Mouse (Mus musculus) neural tube, embryonic 14.5 days (tissue): ENCODE data around the gene Rd3. TPM values are rescaled to one million over a fixed set of nuclear protein-coding genes. Genes with fewer than 3 reads are reported as not detected.
A peak's percentile ranks its signal among the peaks of the same experiment; 100 is the strongest.

Source experiments
- ATAC-seq: fragments of 200-750 bp; cut with Nextera tagmentation; 2 replicates; pipeline ENCODE4 v1.8.0; 2017; ENCODE audit warnings: low read depth, mild to moderate bottlenecking, moderate TSS enrichment, moderate library complexity
- H3K27ac ChIP-seq: fragments of 300-500 bp; sonication (generic); 2 replicates; pipeline ENCODE4 v1.5.1; 2014; ENCODE audit warnings: low read depth, mild to moderate bottlenecking, control low read depth, low read length, moderate library complexity, mixed read lengths
- H3K27me3 ChIP-seq: fragments of 300-500 bp; sonication (generic); 2 replicates; pipeline ENCODE4 v1.6.1; 2014; ENCODE audit warnings: low read length; ENCODE audit not compliant: control insufficient read depth, insufficient read depth
- H3K36me3 ChIP-seq: fragments of 300-500 bp; sonication (generic); 2 replicates; pipeline ENCODE4 v1.6.1; 2014; ENCODE audit warnings: low read length, mixed read lengths; ENCODE audit not compliant: control insufficient read depth, insufficient read depth
- H3K4me1 ChIP-seq: fragments of 300-500 bp; sonication (generic); 2 replicates; pipeline ENCODE4 v1.6.1; 2014; ENCODE audit warnings: low read length; ENCODE audit not compliant: control insufficient read depth, insufficient read depth
- H3K4me2 ChIP-seq: fragments of 300-500 bp; sonication (generic); 2 replicates; pipeline ENCODE4 v1.6.1; 2014; ENCODE audit warnings: mild to moderate bottlenecking, low read depth, low read length, control low read depth
- H3K4me3 ChIP-seq: fragments of 300-500 bp; sonication (generic); 2 replicates; pipeline ENCODE4 v1.5.1; 2014; ENCODE audit warnings: low read depth, low read length, control low read depth, mixed read lengths
- H3K9ac ChIP-seq: fragments of 300-500 bp; sonication (generic); replicated peaks from 2 replicates; pipeline ENCODE4 v1.6.1; 2014; ENCODE audit warnings: low read depth, mild to moderate bottlenecking, control low read depth, low read length, mixed read lengths
- H3K9me3 ChIP-seq: fragments of 300-500 bp; sonication (generic); 2 replicates; pipeline ENCODE4 v1.6.1; 2016; ENCODE audit warnings: low read length; ENCODE audit not compliant: control insufficient read depth
- WGBS: fragments of 180-500 bp; shearing (Covaris S2); extraction: QIAGEN DNeasy Blood & Tissue Kit; methylation state at CpG from one replicate; pipeline ENCODE4 v1.1.7; 2014; 5-methylcytosine and 5-hydroxymethylcytosine counted together
- polyA plus RNA-seq: library from polyadenylated mRNA; unstranded; fragments of >200 nt; fragmentation: Nextera tagmentation; extraction: Ambion mirVana; gene quantifications from 2 replicates; pipeline ENCODE4 v1.2.1, GENCODE M21; 2014

Rd3 gene
- polyA plus RNA-seq: 1.1 and 1.8 TPM in 2 replicates

GRCm38 (mm10) chr1:191977187-191977586 lies at the start of gene Rd3:
Gene Rd3 (plus strand): TSS chr1:191977370.
- no peak within 1 kb of the TSS for H3K4me3 ChIP-seq
- ATAC-seq: peak; percentile 78; the same call in 1 of the 2 replicates
- no peak within 1 kb of the TSS for H3K9ac ChIP-seq
- no peak within 1 kb of the TSS; the same call in 1 of the 2 replicates for H3K4me2 ChIP-seq
- no peaks in the 10 kb centered on the region for H3K27me3 ChIP-seq
- H3K27ac ChIP-seq: no peak within 1 kb of the TSS
- 0 out of 2 replicates have a peak, but pooled peaks cover 3% of the 10 kb centered on the region for H3K4me1 ChIP-seq
- WGBS: 38% methylated on average over 5 of the region's 5 CpGs
- no peaks in the 10 kb centered on the region for H3K36me3 ChIP-seq
- H3K9me3 ChIP-seq: no peaks in the 10 kb centered on the region

GRCm38 (mm10) chr1:191928345-191928744 lies 48.8 kb upstream of the Rd3 start:
- H3K9ac ChIP-seq: no peak overlapping the region
- H3K9me3 ChIP-seq: no peaks in the 10 kb centered on the region
- no peak overlapping the region for H3K27ac ChIP-seq
- no peak overlapping the region for H3K4me2 ChIP-seq
- H3K27me3 ChIP-seq: no peaks in the 10 kb centered on the region
- whole genome bisulfite sequencing: 82% methylated on average over 7 of the region's 7 CpGs
- H3K4me3 ChIP-seq: no peak overlapping the region
- H3K36me3 ChIP-seq: no peaks in the 10 kb centered on the region
- H3K4me1 ChIP-seq: no peaks in the 10 kb centered on the region
- ATAC-seq: no peak

DNA sequence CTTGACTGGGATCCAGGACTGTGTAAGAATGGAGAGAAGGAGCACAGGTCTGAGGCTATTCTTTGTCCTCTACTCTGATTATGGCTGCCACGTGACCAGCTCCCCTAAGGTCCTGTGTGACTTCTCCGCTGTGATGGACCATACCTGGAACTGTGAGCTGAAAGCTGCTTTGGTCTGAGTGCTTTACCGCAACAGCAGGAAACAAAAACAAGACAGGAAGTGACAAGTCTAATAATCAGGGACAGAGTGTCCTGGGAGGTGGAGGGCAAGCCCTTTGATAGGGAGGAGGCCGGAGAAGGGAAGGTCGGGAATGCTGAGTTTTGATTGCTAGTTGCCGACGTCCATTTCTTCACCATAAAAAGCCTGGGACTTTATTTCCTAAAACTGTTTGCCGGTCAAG lies 48.1 kb upstream of the Rd3 start:
- no peaks in the 10 kb centered on the region for H3K4me1 ChIP-seq
- no peak for ATAC-seq
- no peaks in the 10 kb centered on the region for H3K27me3 ChIP-seq
- H3K9ac ChIP-seq: no peak overlapping the region
- H3K4me3 ChIP-seq: no peak overlapping the region
- no peak overlapping the region for H3K4me2 ChIP-seq
- no peak overlapping the region for H3K27ac ChIP-seq
- no peaks in the 10 kb centered on the region for H3K9me3 ChIP-seq
- 78% methylated on average over 8 of the region's 8 CpGs for WGBS
- H3K36me3 ChIP-seq: no peaks in the 10 kb centered on the region

- no peaks in the 10 kb centered on the region for H3K27me3 ChIP-seq
- H3K4me3 ChIP-seq: no peak overlapping the region
- no peak overlapping the region for H3K4me2 ChIP-seq
- H3K27ac ChIP-seq: no peak overlapping the region
- ATAC-seq: no peak
- 67% methylated on average over 12 of the region's 12 CpGs for WGBS
- no peak overlapping the region for H3K9ac ChIP-seq
- no peaks in the 10 kb centered on the region for H3K36me3 ChIP-seq
- no peaks in the 10 kb centered on the region for H3K4me1 ChIP-seq
- no peaks in the 10 kb centered on the region for H3K9me3 ChIP-seq
Measured at GRCm38 (mm10) chr1:191929897-191930524, 47.2 kb upstream of the Rd3 start.

DNA sequence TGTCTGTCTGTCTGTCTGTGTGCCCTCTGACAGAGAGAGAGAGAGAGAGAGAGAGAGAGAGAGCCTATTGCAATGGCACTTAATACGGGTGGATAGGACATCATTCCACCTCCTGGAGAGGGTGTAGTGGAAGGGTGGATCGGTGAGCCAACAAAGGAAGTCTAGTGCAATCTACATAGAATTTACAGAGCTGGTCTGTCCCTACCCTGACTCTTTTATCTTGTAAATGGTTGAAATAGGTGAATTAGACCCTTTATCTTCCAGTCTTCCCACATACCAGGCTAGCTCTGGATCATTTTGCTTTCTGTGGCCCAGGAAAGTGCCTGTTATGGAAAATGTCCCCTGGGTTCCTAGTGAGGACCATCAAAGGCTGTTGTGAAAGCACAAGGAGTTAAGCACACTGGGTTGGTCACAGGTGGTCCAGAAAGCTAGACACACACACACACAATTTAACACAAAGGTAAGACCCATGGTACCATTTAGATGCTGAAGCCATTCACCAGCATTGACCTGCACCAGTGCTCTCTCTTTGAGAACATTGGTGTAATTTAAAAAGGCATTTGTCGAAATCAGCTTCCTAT lies 46.6 kb upstream of the Rd3 start:
- Histone ChIP-seq H3K27me3 (no peaks in the 10 kb centered on the region), H3K27ac (no peak overlapping the region), H3K4me3 (no peak overlapping the region), H3K9ac (no peak overlapping the region), H3K4me1 (no peaks in the 10 kb centered on the region), H3K36me3 (no peaks in the 10 kb centered on the region), H3K9me3 (no peaks in the 10 kb centered on the region), H3K4me2 (no peak overlapping the region)
- no peak for ATAC-seq
- 57% methylated on average over 3 of the region's 3 CpGs for WGBS

- Histone ChIP-seq H3K27me3 (no peaks in the 10 kb centered on the region), H3K4me1 (no peaks in the 10 kb centered on the region), H3K4me3 (no peak overlapping the region), H3K9me3 (no peaks in the 10 kb centered on the region), H3K27ac (no peak overlapping the region), H3K4me2 (no peak overlapping the region), H3K9ac (no peak overlapping the region), H3K36me3 (no peaks in the 10 kb centered on the region)
- 68% methylated on average over 8 of the region's 8 CpGs for WGBS
- ATAC-seq: no peak
Measured at GRCm38 (mm10) chr1:191932286-191932985, 44.7 kb upstream of the Rd3 start.

GRCm38 (mm10) chr1:191932986-191933632 lies 44.1 kb upstream of the Rd3 start:
- no peak overlapping the region for H3K9ac ChIP-seq
- H3K4me1 ChIP-seq: no peaks in the 10 kb centered on the region
- no peaks in the 10 kb centered on the region for H3K36me3 ChIP-seq
- H3K27me3 ChIP-seq: no peaks in the 10 kb centered on the region
- no peaks in the 10 kb centered on the region for H3K9me3 ChIP-seq
- ATAC-seq: no peak
- H3K4me2 ChIP-seq: no peak overlapping the region
- H3K4me3 ChIP-seq: no peak overlapping the region
- 84% methylated on average over 4 of the region's 4 CpGs for WGBS
- H3K27ac ChIP-seq: no peak overlapping the region

DNA sequence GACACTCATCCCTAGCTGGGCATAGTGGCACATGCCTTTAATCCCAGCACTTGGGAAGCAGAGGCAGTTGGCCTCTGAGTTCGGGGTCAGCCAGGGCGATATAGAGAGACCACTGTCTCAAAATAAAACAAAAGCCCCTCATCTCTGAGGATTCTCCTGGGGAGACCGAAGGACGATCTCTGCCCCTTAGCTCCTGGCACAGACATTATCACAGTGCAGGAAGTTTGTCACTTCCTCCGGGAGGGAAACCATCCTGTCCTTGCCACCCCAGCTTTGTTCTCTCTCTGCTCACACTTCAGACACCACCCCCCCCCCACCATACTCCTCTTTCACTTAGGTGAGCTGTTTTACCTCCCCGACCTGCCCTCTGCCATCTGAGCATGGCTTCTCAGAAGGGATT lies 33.5 kb upstream of the Rd3 start:
- no peaks in the 10 kb centered on the region for H3K9me3 ChIP-seq
- H3K27me3 ChIP-seq: no peaks in the 10 kb centered on the region
- H3K4me2 ChIP-seq: no peak overlapping the region
- no peak overlapping the region for H3K4me3 ChIP-seq
- H3K27ac ChIP-seq: no peak overlapping the region
- WGBS: 77% methylated on average over 6 of the region's 6 CpGs
- no peak for ATAC-seq
- H3K36me3 ChIP-seq: no peaks in the 10 kb centered on the region
- H3K4me1 ChIP-seq: no peaks in the 10 kb centered on the region
- H3K9ac ChIP-seq: no peak overlapping the region

- Histone ChIP-seq H3K4me3 (no peak overlapping the region), H3K36me3 (no peaks in the 10 kb centered on the region), H3K27ac (no peak overlapping the region), H3K9me3 (no peaks in the 10 kb centered on the region), H3K4me2 (no peak overlapping the region), H3K27me3 (no peaks in the 10 kb centered on the region), H3K4me1 (no peaks in the 10 kb centered on the region), H3K9ac (no peak overlapping the region)
- no peak for ATAC-seq
- 95% methylated on average over 8 of the region's 8 CpGs for WGBS
Measured at GRCm38 (mm10) chr1:191945341-191945740, 31.8 kb upstream of the Rd3 start.
